Mouse (Mus musculus): Measurements from ENCODE around the gene Crabp2. TPM values are rescaled to one million over a fixed set of nuclear protein-coding genes. Genes with fewer than 3 reads are reported as not detected.
"Not testable (repeated sequence)": the region's sequence is repeated elsewhere in the genome, so short reads cannot be mapped to it uniquely, and the experiment has no call there.

Crabp2 gene
- not detected in 2 replicates for polyA plus RNA-seq (2012; ENCODE audit: insufficient read depth, insufficient read length, low replicate concordance, missing spikeins)

GRCm38 (mm10) chr3:87948378-87949265, at the start of gene Crabp2:
Gene Crabp2 (plus strand): TSS chr3:87948666.
- WGBS: 11% methylated on average over 35 of the region's 35 CpGs
- TF ChIP-seq POLR2A (IDR thresholded peaks at IDR 0.05; ENCODE audit: insufficient read depth, low read depth, low read length): no peak
- TF ChIP-seq CTCF (IDR thresholded peaks at IDR 0.05; ENCODE audit: insufficient read depth, low read depth, low read length): no peak
- Histone ChIP-seq H3K27ac (ENCODE audit: insufficient read depth, low read depth, low read length) (peak within 1 kb of the TSS; percentile 72), H3K4me3 (ENCODE audit: insufficient read depth, low read depth, low read length) (peak within 1 kb of the TSS; percentile 19), H3K4me1 (ENCODE audit: control insufficient read depth, insufficient read depth, low read length) (peaks cover 58% of the 10 kb centered on the region)

DNA sequence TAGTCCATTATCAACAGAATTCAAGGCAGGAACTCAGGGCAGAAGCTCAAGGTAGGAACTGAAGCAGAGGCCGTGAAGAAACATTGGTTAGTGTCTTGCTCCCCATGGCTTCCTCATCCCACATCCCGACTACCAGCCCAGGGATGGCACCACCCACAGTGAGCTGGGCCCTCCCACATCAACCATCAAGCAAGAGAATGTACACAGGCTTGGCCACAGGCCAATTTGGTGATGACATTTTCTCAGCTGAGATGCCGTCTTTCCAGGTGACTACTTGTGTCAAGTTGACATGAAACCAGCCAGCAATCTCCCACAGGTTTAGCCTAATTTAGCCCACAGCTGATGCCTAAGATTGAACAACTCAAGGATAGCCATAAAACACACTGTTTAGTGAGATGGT, 49.2 kb upstream of the Crabp2 start:
- 70% methylated on average over 3 of the region's 3 CpGs for WGBS
- H3K27ac ChIP-seq (ENCODE audit: insufficient read depth, low read depth, low read length): no peak overlapping the region
- no peaks in the 10 kb centered on the region for H3K4me1 ChIP-seq (ENCODE audit: control insufficient read depth, insufficient read depth, low read length)
- TF ChIP-seq POLR2A (IDR thresholded peaks at IDR 0.05; ENCODE audit: insufficient read depth, low read depth, low read length) (no peak), CTCF (IDR thresholded peaks at IDR 0.05; ENCODE audit: insufficient read depth, low read depth, low read length) (no peak)
- no peak overlapping the region for H3K4me3 ChIP-seq (ENCODE audit: insufficient read depth, low read depth, low read length)

GRCm38 (mm10) chr3:87899776-87900175, 48.7 kb upstream of the Crabp2 start:
- Histone ChIP-seq H3K4me3 (ENCODE audit: insufficient read depth, low read depth, low read length) (no peak overlapping the region), H3K4me1 (ENCODE audit: control insufficient read depth, insufficient read depth, low read length) (no peaks in the 10 kb centered on the region), H3K27ac (ENCODE audit: insufficient read depth, low read depth, low read length) (no peak overlapping the region)
- WGBS: 69% methylated on average over 3 of the region's 3 CpGs
- TF ChIP-seq CTCF (IDR thresholded peaks at IDR 0.05; ENCODE audit: insufficient read depth, low read depth, low read length) (no peak), POLR2A (IDR thresholded peaks at IDR 0.05; ENCODE audit: insufficient read depth, low read depth, low read length) (no peak)

- H3K4me1 ChIP-seq (ENCODE audit: control insufficient read depth, insufficient read depth, low read length): no peaks in the 10 kb centered on the region
- WGBS: 74% methylated on average over 1 of the region's 1 CpGs
Observed at GRCm38 (mm10) chr3:87901036-87901624, 47.3 kb upstream of the Crabp2 start.

DNA sequence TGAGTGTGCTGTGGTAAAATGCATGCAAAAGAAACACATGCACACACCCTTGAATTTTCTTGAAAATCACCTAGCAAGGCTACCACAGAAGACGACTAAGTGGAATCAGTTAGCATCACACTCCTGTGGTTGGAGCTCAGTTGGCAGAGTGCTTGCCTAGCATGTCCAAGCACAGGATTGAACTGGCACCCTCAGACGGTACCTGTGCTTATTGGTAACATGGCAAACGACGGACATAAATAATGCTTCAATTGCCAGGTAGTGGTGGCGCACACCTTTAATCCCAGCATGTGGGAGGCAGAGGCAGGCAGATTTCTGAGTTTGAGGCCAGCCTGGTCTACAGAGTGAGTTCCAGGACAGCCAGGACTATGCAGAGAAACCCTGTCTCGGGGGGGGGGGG, 46.5 kb upstream of the Crabp2 start:
- not testable (repeated sequence) for H3K4me3 ChIP-seq (ENCODE audit: insufficient read depth, low read depth, low read length); H3K27ac ChIP-seq (ENCODE audit: insufficient read depth, low read depth, low read length); H3K4me1 ChIP-seq (ENCODE audit: control insufficient read depth, insufficient read depth, low read length)
- 81% methylated on average over 6 of the region's 6 CpGs for WGBS

More at GRCm38 (mm10) chr3:87901036-87901624, 47.3 kb upstream of the Crabp2 start:
- Histone ChIP-seq H3K4me3 (ENCODE audit: insufficient read depth, low read depth, low read length) (no peak overlapping the region), H3K27ac (ENCODE audit: insufficient read depth, low read depth, low read length) (no peak overlapping the region)
- TF ChIP-seq POLR2A (IDR thresholded peaks at IDR 0.05; ENCODE audit: insufficient read depth, low read depth, low read length) (no peak), CTCF (IDR thresholded peaks at IDR 0.05; ENCODE audit: insufficient read depth, low read depth, low read length) (no peak)

DNA sequence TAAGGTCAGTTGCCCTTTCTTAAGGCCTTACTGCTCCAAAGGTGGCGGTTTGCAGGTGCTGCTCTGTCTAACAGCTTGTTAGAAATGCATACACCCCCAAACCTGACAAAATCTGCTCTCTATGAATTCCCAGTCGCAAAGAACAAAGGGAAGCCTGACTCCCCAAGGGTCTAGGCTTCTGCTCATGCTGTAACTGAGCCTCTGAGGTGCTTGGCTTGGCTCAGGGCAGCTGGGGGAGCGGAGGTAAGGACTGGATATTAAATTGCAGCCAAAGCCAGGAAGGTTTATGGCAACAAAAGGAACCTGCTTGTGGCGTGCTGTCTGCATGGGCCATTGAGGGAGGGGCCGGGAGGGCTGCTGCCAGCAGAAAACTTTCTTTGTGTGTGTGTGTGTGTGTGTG, 44.6 kb upstream of the Crabp2 start:
- TF ChIP-seq CTCF (IDR thresholded peaks at IDR 0.05; ENCODE audit: insufficient read depth, low read depth, low read length): no peak
- no peak for TF ChIP-seq POLR2A (IDR thresholded peaks at IDR 0.05; ENCODE audit: insufficient read depth, low read depth, low read length)
- 49% methylated on average over 5 of the region's 5 CpGs for WGBS
- Histone ChIP-seq H3K4me3 (ENCODE audit: insufficient read depth, low read depth, low read length) (no peak overlapping the region), H3K4me1 (ENCODE audit: control insufficient read depth, insufficient read depth, low read length) (peaks cover 6% of the 10 kb centered on the region), H3K27ac (ENCODE audit: insufficient read depth, low read depth, low read length) (no peak overlapping the region)

DNA sequence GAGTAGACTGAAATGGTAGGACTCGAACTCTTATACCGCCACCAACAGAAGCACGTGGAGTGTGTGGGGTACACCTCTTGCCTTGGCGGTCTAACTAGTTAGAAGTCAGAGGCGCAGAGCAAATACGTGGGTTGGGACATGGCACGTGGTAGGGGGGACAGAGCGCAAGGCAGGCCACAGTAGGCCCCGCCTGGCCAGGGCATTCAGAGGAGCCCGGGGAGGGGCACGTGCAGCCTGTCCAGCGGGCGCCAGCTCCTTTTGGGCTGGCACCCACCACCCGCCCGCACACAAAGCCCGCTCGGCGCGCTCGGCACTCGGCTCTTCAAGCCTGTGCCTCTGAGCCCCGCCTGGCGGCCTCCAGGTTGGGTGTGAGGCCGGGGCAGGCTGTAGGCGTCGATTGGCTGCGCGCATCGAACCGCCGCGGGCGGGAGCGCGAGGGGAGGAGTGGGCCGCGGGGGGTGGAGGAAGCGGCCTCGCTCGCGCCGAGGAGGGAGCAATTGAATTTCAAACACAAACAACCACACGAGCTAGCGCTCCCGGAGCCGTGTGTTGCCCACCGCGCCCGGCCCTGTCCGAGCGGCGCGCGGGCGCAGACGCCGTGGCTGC, 42.5 kb upstream of the Crabp2 start, which contains the start of gene Hdgf:
Hdgf (plus strand) TSS at position 442 of the 606 bp plus-strand sequence.
- WGBS: under 1% methylated on average over 57 of the region's 57 CpGs
- peak; percentile 32; the same call in 1 of the 2 replicates for TF ChIP-seq POLR2A (IDR thresholded peaks at IDR 0.05; ENCODE audit: insufficient read depth, low read depth, low read length)
- no peak for TF ChIP-seq CTCF (IDR thresholded peaks at IDR 0.05; ENCODE audit: insufficient read depth, low read depth, low read length)
- Histone ChIP-seq H3K4me3 (ENCODE audit: insufficient read depth, low read depth, low read length) (peak within 1 kb of the TSS; percentile 99), H3K4me1 (ENCODE audit: control insufficient read depth, insufficient read depth, low read length) (peaks cover 20% of the 10 kb centered on the region), H3K27ac (ENCODE audit: insufficient read depth, low read depth, low read length) (peak within 1 kb of the TSS; percentile 89)

- Histone ChIP-seq H3K27ac (ENCODE audit: insufficient read depth, low read depth, low read length) (peak overlapping the region; percentile 89), H3K4me3 (ENCODE audit: insufficient read depth, low read depth, low read length) (peak overlapping the region; percentile 99), H3K4me1 (ENCODE audit: control insufficient read depth, insufficient read depth, low read length) (peaks cover 23% of the 10 kb centered on the region)
- no peak for TF ChIP-seq CTCF (IDR thresholded peaks at IDR 0.05; ENCODE audit: insufficient read depth, low read depth, low read length)
- 1% methylated on average over 46 of the region's 47 CpGs for WGBS
Observed at GRCm38 (mm10) chr3:87906601-87906980, 41.9 kb upstream of the Crabp2 start.

Data from olfactory bulb, adult 2 months (tissue).